Mouse (Mus musculus) myocyte (in vitro differentiated cells): Measurements from ENCODE around the gene Nde1.

Experiments used
- POLR2A ChIP-seq: IDR thresholded peaks from one replicate; pipeline ENCODE4 v1.6.1; 2011; ENCODE audit warnings: low read depth, mild to moderate bottlenecking, control low read depth, moderate library complexity; ENCODE audit not compliant: insufficient read length
- POLR2AphosphoS2 ChIP-seq: IDR thresholded peaks from one replicate; pipeline ENCODE4 v1.6.1; 2011; ENCODE audit warnings: low read depth, control low read depth; ENCODE audit not compliant: insufficient read length

GRCm38 (mm10) chr16:14128977-14129376 lies 34.1 kb upstream of the Nde1 start:
- TF ChIP-seq POLR2A: no peak
- no peak for TF ChIP-seq POLR2AphosphoS2
